Mouse (Mus musculus) ES-E14 (cell line): Measurements from ENCODE around the gene Klk1b4.
"Not testable (repeated sequence)": the region's sequence is repeated elsewhere in the genome, so short reads cannot be mapped to it uniquely, and the experiment has no call there.

Experiments used
- CHD2 ChIP-seq: IDR thresholded peaks from 2 replicates; pipeline ENCODE4 v1.6.1; 2014; ENCODE audit warnings: mild to moderate bottlenecking, low read depth, low read length, inconsistent platforms
- HCFC1 ChIP-seq: IDR thresholded peaks from 2 replicates; pipeline ENCODE4 v1.6.1; 2012; ENCODE audit warnings: low read length, inconsistent platforms, borderline replicate concordance; ENCODE audit not compliant: insufficient read depth
- MAFK ChIP-seq: IDR thresholded peaks from 2 replicates; pipeline ENCODE4 v1.6.1; 2014; ENCODE audit warnings: mild to moderate bottlenecking, low read depth, low read length, inconsistent platforms; ENCODE audit not compliant: insufficient read depth

DNA sequence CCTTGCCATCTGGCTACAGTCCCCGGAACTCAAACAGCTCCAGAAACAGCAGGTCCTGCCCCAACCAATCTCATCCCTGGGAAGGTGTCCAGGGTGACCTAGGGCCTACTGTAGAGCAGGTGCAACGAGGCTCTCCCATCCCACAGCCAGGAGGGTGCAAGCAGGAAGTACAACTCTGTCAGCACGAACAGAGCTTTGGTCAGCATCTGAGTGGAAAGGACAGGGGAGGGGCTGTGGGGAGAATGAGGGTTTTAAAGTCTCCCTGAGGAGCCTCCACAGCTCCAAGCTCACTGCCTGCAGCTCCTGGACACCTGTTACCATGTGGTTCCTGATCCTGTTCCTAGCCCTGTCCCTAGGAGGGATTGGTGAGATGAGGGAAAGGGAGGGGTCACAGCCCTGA lies at the start of gene Klk1b4:
- not testable (repeated sequence) for TF ChIP-seq HCFC1, CHD2, MAFK
